Mouse (Mus musculus): ENCODE measurements around the gene Srd5a2. TPM values are rescaled to one million over a fixed set of nuclear protein-coding genes. Genes with fewer than 3 reads are reported as not detected.
"Not testable (repeated sequence)": the region's sequence is repeated elsewhere in the genome, so short reads cannot be mapped to it uniquely, and the experiment has no call there.

Gene Srd5a2
- total RNA-seq (2021) = not detected
- long read RNA-seq, experiment 1 = 0 reads
- long read RNA-seq, experiment 2 = 0 reads

DNA sequence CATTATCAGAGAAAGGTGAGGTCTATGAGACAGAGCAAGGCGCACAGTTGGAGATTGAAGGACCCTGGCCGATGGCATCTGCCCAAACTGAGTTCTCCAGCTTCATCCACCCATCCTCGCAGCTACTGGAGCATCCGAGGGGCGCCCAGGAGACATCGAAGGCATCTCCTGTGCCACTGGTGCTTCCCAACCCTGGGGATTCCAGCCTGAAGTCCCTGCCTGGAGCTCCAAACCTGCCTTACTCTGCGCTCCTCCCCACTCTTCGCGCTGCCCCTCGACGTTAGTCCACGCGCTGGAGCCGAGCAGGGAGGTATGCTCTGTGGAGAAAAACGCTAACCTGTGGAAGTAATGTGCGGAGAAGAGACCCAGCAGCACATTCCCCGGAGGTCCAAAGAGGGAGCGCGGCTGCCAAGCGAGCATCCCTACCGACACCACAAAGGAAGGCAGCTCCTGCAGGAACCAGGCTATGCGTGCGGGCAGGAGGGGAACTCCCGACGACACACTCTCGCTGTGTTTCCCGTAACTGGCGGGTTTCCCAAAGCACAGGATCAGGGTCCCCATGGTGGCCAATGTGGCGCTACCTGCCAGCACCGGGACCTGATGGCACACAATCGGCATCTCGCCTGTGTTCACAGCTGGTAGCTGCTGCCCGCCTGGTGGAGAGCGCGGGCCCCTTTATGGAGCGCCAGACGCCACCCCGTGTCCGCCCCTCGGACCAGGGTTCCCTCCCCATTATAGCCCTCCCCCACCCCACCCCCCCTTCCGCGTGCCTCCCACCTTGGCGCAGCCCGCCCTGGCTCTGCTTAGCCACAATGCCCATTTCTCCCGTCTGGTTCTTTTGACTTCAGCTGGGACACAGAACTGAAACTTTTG, at the start of gene Srd5a2:
Gene Srd5a2 (minus strand): TSS at position 707 of the 873 bp plus-strand sequence.
- intact Hi-C loops (cut with DNase I) = no loop called here
- DNase-seq = no peak

DNA sequence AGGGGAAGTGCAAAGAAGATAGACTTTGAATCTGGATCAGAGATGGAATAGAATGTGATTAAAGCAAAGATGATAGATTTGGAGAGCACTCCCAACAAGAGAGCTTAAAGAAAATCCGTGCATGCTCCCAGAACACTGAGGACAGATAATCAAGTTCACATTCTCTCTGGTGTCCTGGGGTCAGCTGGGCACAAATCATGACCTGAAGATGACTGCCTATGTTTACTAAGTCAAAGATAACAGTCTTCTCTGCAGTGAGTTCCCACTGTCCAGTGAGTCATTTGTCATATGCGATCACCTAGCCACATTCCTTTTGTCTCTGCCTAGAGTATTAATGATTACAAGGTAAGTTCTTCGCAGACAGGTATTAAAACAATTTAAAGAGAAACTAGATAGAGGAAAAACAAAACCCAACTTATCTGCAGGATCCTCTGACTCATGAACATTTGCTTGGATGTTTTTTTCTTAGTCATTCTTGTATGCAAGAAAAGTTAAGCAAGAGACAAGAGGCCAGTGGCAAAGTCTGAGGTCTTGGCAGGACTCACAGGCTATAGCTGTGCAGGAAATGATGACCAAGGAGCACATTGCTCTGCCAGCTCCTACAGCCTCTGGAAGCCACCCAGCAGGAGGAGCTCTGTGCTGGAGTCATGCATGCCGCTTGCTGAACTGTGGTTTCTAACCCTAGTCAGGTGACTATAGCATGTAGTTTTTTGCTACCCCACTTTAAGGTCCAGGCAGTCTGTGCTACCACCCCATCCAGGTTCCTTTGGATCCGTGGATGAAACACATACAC, 41.4 kb upstream of the Srd5a2 start:
- peak; percentile 10 to 16 for DNase-seq
- intact Hi-C loops (cut with DNase I) = no loop called here

DNA sequence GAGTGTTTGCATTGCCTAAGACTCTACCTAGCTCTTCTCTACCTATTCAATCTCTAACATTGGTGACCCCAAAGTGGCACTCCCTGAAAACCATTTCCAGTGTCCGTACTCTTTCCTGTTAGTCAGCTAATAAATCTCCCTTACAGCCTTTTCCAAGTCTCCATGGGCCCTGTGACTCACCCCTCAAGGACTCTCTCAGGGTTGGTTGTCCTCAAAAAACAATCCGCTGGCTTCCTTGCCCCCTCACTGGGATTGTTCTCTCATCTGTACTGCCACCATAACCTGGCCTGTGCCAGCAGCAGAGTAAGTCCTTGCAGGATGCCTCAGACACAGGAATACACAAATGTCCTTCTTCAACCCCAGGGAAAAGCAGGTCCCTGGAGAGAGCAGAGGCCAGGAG, 40.3 kb upstream of the Srd5a2 start:
- DNase-seq = no peak
- intact Hi-C loops (cut with DNase I) = no loop called here

DNA sequence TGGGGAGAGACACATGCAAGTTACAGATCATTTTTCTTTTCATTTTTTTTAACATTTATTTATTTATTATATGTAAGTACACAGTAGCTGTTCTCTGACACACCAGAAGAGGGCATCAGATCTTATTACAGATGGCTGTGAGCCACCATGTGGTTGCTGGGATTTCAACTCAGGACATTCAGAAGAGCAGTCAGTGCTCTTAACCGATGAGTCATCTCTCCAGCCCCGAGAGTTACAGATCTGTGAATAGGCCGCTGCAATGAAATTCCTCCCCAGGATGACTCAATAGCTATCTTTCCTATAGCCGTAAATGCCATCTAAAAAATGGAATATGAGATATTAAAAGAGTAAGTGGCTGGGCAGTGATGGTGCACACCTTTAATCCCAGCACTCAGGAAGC, 35.7 kb upstream of the Srd5a2 start:
- DNase-seq = no peak
- intact Hi-C loops (cut with DNase I) = no loop called here

DNA sequence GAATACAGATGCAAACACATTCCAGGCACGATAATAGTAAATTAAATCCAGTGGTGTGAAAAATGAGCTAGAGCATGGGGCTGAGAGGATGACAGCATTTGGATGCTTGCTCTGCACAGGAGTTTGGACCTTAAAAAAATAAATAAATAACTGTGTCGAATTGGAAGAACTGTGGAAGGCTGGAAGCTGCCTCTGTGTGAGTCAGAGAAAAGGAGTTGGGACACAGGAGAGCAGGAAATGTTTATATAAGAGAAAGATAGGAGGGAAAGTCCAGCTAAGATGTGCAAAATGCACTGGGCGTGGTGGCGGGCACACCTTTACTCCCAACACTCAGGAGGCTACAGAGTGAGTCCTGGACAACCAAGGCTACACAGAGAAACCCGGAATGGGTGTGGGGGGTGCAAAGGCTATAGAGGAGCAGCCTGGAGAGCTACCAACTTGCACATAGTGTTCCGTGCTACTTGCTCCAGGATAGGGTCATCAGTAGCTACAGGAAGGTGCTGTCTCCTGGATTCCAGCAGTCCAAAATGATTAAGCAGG, 32.4 kb upstream of the Srd5a2 start:
- DNase-seq = no peak
- intact Hi-C loops (cut with DNase I) = no loop called here

DNA sequence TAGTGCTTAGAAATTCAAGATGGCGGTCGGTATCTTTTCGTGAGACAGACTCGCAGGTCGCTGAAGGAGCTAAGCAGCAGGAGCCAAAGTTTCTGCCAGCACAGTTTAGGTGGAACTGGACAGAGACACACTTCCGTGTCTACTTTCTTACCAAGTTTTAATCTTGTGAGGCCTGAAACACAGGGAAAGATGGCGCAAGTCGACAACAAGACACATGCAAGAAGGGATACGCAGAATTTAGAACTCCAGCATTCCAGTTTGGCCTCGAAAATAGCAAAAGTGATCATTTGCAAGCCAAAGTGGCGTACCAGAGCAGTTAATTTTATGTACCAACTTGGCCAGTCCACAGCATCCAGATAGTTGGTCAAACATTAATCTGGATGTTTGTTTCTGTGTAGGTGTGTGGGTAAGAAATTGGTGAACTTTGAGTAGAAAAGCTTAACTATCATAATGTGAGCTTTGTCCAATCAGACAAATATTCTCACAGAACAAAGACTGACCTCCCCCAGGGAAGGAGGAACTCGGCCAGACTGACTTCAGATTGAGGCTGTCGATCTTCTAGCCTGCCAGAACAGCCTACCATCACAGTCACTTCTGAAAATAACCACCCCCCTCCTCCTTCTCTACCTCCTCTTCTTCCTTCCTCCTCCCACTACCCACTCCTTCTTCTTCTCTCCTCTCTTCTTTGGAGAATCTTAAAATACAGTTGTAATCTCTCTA, 31.2 kb upstream of the Srd5a2 start:
- intact Hi-C loops (cut with DNase I) = no loop called here
- no peak for DNase-seq

DNA sequence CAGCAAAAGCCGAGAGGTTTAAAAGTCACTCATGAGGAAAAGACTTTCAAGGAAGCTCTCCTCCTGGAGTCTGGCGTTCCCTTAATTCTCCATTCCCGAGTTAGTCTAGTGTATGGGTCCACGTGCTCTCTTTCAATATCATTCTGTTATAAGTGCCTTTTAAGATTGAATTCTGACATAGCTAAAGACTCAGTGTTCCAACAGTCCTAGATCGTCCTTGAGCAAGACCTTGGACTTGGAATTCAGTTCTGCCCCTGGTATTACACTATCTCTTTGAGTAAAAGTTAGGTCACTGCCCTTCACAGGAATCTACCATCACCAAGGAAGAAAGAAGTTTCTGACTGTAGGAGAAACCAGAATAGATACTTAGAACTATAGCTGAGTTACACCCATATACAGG, 25.4 kb upstream of the Srd5a2 start:
- DNase-seq; intact Hi-C loops (cut with DNase I): not testable (repeated sequence)

DNA sequence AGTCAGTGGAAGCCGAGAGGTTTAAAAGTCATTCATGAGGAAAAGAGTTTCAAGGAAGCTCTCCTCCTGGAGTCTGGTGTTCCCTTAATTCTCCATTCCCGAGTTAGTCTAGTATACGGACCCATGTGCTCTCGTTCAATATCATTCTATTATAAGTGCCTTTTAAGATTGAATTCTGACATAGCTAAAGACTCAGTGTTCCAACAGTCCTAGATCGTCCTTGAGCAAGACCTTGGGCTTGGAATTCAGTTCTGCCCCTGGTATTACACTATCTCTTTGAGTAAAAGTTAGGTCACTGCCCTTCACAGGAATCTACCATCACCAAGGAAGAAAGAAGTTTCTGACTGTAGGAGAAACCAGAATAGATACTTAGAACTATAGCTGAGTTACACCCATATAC, 15.0 kb upstream of the Srd5a2 start:
- intact Hi-C loops (cut with DNase I); DNase-seq: not testable (repeated sequence)

DNA sequence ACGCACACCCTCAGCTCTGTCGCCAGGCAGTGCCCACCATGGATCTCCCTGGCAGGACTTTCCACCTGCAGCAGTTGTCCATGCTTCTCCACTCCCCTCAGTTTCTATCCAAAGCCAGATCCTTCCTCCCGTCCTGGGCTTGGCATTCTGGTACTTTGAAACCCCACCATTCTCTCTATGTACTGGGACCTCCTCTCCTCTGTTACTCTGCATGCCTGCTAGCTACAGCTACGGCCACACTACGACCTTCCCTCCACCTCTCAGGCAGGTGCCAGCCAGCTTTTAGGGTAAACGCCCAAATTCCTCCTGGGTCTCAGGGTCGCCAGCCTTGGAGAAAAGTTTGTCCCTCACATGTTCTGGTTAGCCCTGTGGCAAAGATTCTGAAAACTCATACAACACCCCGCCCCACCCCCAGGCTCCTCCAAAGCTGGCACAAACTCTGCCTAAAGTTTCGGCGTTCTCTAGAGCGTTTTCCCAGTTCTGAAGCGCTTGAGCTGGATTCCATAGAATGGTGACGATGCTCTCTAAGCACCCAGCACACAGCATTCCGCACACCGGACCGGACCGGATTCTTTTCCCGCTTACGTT, 607 bp upstream of the Srd5a2 start:
- no peak for DNase-seq
- intact Hi-C loops (cut with DNase I) = no loop called here

DNA sequence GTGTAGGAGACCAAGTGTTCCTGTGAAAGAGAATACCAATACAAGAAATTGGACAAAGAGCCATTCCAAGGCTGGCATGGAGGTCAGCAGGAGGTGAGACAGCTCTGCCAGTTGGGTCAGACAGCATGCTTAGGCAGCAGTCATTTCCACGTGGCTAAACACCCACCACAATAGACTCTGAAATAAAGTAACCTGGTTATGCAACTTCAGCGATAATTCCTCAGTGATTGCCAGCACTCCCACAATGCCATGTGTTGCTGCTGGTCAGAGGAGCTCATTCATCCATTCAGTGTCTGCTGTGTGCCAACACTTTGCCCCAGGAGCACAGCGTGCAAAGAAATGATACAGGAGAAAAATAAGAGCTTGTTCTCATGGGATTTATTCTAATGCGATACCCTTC, 4.0 kb downstream of the Srd5a2 start:
- DNase-seq = no peak
- intact Hi-C loops (cut with DNase I) = no loop called here

DNA sequence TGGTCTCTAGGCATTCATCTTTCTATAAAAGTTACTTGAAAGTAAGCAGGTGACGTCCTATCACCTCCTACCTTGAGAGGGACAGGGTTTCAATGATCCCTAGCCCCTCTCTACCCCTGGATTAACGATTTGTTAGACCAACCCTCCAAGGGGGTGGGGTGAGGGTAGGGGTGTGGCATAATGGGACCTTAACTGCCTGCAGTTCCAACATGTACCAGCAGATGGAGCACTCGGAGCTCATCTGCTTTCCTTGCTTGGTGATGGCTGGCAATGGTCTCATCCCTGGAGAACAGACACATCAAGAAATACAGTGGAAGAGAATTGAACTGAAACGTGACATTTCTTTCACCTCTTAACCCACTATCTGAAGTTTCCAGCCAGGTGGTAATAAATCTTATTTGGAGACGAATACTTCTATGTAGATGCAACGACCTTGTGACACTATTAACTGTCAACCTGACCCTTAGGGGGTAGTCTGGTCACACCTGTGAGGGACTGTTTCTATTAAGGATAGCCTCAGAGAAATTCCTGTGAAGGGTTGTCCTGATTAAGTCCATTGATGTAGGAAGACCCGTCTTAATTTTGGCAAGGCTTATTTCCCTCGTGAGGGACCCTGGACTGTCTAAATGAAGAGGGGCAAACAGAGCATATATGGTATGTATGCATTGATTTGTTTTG, 27.1 kb downstream of the Srd5a2 start:
- peak; percentile 83 to 90 for DNase-seq
- intact Hi-C loops (cut with DNase I) = loop anchor here (2.0 to 5.0 kb wide), 2 partner anchors 172 to 272 kb away; no protein-coding TSS in a partner anchor

DNA sequence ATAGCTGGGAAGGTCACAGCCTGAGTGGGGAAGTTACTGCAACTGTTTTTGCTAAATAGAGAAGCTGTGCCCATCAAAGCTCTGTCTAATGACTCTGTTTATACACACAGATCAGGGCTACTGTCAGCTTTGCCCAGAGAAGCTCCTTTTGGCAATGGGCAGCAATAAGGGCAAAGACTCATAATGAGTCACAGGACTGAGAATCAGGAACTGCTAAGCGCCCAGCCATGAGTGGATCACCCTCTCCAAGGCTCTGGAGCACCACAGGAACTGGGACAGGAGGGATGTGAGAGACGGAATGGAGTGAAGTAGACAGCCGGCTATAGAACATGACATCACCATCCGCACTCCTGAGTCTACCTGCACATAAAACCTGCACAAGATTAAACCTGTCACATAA, 29.4 kb downstream of the Srd5a2 start:
- DNase-seq = no peak
- intact Hi-C loops (cut with DNase I) = no loop called here

DNA sequence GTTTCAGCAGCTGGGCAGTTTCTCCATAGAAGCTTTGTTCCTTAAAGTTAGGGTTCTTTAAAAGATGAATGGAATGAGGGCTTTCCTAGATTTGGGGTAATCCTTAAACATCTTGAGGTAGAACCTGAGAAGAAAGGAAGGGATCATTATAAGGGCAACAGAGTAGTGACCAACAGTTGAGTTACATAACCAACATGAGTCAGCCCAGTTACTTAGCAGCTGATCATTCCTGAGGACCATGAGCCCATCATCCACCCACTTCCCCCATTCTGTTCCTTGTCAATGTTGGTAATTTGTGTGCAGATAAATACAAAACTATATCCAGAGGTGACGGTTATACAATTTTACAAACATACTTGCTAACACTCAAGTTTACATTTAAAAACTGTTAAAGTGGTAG, 30.1 kb downstream of the Srd5a2 start:
- intact Hi-C loops (cut with DNase I) = no loop called here
- no peak for DNase-seq

DNA sequence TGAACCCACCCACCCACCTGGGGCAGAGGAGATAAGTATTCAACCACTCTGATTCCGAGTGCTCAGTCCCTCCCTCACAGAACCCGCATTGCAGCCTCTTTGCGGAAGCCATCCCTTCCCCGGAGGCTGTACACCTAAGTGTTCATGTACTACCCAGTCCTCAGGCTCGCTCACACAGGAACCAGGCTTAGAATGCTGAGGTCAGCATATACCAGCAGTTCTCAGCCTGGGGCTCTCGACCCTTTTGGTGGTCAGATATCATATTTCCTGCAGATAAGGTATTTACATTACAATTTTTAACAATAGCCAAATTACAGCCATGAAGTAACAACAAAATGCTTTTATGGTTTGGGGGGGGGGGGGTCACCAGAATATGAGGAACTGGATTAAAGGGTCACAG, 32.6 kb downstream of the Srd5a2 start:
- intact Hi-C loops (cut with DNase I) = loop anchor here (2.0 kb wide), 1 partner anchor 64 kb away; the partner anchor contains the start of gene Xdh
- DNase-seq = no peak

DNA sequence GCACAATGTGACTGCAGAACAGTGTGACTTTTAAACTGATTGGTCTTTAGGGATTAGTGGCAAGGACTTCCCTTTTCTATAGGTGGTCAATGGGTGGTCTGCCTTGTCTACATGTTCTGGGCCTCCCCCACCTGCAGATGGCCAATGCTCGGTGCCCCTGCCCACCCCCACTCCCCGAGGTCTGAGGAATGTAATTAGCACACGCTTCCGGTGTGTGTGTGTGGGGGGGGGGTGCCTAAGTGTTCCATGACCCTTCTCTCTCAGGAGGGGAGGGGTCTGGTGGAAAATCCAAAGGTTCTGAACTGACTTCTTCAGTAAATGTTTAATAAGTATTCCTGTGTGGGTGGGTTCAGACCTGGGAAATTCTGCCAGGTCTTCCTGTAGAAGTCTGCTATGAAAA, 39.0 kb downstream of the Srd5a2 start:
- intact Hi-C loops (cut with DNase I) = no loop called here
- DNase-seq = no peak

DNA sequence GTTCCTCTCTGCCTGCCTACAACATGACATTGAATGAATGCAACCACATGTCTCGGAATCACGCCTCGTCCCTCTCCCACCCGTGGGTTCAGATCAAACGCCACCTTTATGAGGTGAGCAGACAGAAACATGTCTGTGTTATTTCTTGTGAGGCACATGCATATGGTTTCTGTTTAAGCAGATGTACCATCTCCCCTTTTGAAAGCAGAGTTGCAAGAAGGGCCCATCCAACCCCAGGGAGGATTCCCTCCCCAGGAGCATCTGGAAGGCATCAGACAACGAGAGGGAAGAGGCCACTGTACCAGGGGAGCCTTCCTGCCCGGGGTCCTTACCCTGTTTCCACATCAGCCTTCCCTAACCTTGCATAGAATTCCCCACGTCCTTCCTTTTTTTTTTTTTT, 40.7 kb downstream of the Srd5a2 start:
- intact Hi-C loops (cut with DNase I) = no loop called here
- DNase-seq = no peak

DNA sequence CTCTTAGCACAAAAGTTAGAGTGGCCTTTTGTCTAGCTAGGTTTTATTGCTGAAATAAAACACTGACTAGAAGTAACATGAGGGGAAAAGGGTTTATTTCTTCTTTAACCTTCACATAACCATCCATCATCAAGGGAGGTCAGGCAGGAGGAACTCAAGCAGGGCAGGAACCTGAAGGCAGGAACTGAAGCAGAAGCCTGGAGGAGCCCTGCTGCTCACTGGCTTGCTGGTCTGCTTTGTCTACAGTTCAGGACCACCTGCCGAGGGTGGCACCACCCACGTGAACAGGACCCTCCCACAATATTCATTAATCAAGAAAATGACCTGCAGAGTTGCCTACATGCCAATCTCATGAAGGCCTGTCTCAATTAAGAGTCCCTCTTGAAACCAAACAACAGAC, 45.3 kb downstream of the Srd5a2 start:
- intact Hi-C loops (cut with DNase I) = no loop called here

DNA sequence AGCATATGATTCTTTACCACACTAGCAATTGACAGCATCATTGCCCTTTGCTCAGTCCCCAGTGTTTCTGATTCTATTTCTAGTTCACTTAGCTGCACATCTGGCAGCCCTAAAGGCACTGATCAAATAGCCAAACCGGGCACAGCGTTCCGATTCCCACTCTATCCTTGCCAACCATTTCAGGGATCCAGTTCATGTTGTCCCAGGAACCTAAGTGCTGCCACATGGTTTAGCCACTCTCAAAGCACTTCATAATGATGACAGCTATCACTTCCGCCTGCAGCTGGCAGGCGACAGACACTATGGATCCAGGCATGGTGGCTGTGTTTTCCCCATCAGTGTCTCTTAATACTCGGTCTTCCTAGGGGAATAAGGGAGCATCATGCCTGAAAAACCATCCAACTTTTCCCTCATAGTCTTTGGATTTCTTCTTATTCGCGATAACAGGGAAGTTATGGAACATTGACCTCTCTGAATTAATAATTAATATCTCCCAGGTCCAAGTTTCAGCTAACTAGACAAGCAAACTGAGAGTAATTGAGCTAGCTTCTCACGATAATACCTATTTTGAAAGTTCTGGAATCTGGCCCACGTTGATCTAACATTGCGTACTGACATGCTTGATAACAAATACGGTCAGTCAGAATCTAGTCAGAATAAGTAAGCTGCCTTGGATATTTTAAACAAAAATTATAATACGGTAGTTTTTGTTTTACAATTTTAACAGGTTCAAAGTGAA, 51.6 kb downstream of the Srd5a2 start:
- intact Hi-C loops (cut with DNase I) = no loop called here
- peak in 1 of 2 experiments; percentile 20 for DNase-seq

More for the DNA sequence above, 45.3 kb downstream of the Srd5a2 start:
- no peak for DNase-seq

DNA sequence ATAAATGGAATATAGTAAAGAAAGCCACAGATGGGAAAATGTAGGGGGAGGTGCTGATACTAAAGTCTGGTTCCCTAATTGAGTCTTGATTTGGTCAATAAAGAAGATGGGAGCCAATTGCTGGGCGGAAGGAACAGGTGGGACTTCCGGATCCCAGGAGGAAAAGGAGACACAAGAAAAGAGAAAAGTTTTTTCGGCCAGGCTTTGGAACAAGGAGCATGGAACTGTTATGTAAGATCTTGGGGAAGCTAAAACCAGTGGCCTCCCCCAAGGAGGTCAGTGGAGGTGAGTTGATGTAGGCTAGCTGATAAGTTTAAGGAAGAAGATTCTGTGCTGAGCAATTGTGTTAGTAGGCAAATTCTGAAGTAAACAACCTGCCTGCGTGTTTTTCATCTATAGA, 56.5 kb downstream of the Srd5a2 start:
- DNase-seq = no peak
- intact Hi-C loops (cut with DNase I) = no loop called here

Measured in heart, postnatal 14 days (tissue).